Mouse (Mus musculus): ENCODE results near the gene Mia3. TPM values are rescaled to one million over a fixed set of nuclear protein-coding genes. Genes with fewer than 3 reads are reported as not detected.
"Not testable (repeated sequence)": the region's sequence is repeated elsewhere in the genome, so short reads cannot be mapped to it uniquely, and the experiment has no call there.

Gene Mia3
- polyA plus RNA-seq (2015; fragmentation: Nextera tagmentation; extraction: Ambion mirVana): 57.9 and 60.5 TPM in 2 replicates

DNA sequence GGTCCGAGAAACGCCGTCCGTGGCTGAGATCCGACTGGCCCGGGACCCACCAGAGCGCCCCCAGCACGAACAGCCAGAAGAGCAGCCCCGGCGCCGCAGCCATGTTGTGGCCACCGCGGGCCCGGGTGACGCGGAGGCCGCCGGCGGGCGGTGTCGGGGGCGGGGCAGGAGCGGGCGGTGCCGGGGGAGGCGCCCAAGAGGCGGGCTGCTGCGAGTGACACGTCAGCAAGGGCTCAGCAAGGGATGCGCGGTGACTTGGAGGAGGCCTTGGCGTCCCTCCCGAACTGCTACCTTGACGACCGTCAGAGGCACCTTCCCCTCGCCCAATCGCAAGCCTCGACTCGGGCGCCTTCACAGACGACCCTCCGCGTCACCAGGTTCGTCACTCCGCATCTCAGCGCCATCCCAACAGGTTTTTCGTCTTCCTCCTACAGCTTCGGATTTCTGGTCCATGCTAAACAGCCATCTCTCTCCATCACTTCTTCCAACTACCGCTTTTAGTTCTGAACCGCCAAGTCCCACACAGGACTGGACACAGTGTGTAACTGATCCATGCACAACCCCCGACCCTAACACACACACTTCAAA, at the start of gene Mia3:
Mia3 (minus strand) TSS at position 127 of the 588 bp plus-strand sequence.
- Histone ChIP-seq H3K4me3 (peak within 1 kb of the TSS; percentile 97), H3K27ac (replicated peaks) (peak within 1 kb of the TSS; percentile 67), H3K4me1 (peaks cover 19% of the 10 kb centered on the region), H3K27me3 (replicated peaks) (peaks cover 6% of the 10 kb centered on the region), H3K36me3 (peaks cover 11% of the 10 kb centered on the region), H3K4me2 (peak within 1 kb of the TSS; percentile 95), H3K9me3 (no peaks in the 10 kb centered on the region), H3K9ac (peak within 1 kb of the TSS; percentile 97)
- ATAC-seq (ENCODE audit: extremely low read depth, insufficient number of reproducible peaks, low FRiP score, low TSS enrichment): peak; percentile 98
- WGBS: under 1% methylated on average over 51 of the region's 51 CpGs

DNA sequence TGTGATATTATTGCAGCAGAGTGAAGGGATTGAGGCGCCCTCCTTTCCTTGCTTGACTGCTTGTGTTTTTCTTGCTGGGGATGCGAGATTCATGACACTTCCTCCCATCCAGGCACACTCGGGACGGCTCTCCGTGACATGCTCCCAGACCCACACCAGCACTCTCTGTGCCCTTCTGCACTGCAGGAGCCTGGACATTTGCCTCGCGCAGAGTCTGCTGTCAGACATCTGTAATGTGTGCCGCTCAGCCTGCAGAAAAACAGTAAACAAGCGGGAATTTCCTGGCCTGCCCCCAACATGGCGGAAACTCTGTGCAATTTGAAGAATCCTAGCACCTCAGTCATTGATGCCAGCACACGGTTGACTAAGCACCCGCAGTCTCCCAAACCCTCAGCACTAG, 48.5 kb upstream of the Mia3 start, which contains the start of gene Hhipl2:
Hhipl2 (plus strand) TSS at position 343 of the 400 bp plus-strand sequence.
- no peak within 1 kb of the TSS for H3K9ac ChIP-seq
- no peak for ATAC-seq (ENCODE audit: extremely low read depth, insufficient number of reproducible peaks, low FRiP score, low TSS enrichment)
- H3K27ac ChIP-seq (replicated peaks): no peak within 1 kb of the TSS
- H3K9me3 ChIP-seq: peaks cover 8% of the 10 kb centered on the region; the same call in 1 of the 2 replicates
- H3K4me2 ChIP-seq: no peak within 1 kb of the TSS
- no peaks in the 10 kb centered on the region for H3K27me3 ChIP-seq (replicated peaks)
- WGBS: 61% methylated on average over 12 of the region's 12 CpGs
- H3K36me3 ChIP-seq: no peaks in the 10 kb centered on the region
- no peak within 1 kb of the TSS for H3K4me3 ChIP-seq
- H3K4me1 ChIP-seq: no peaks in the 10 kb centered on the region

DNA sequence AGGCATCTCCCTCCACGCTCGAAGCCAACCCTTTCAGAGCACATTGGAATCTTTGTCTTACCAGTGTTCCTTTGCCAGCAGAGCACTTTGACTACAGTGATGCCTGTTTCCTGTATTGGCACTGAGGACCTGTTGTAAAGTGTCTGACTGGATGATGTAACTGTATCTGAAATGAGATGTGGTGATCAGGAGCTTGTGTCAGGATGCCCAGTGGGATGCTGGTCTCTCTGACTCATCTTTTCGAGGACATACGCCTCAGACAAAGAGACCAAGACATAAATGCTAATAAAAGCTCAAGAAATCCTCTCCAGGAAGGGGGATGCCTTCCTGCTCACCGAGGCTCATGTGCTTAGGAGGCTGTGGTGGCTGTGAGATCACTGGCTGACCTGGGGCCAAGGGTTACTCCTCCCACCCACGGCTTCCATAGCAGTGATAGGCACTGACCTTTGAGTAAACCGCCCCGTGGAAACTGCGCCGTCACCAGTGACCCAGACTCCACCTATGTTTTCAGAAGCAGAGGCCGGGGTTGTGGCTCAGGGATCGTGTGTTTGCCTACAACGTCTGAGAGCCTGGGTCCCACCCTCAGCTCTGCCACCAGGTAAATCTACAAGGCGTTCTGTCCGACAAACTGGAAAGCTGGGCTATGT, 44.9 kb upstream of the Mia3 start:
- no peaks in the 10 kb centered on the region for H3K4me1 ChIP-seq
- peaks cover 32% of the 10 kb centered on the region for H3K36me3 ChIP-seq
- no peak overlapping the region for H3K4me2 ChIP-seq
- H3K9me3 ChIP-seq: peaks cover 8% of the 10 kb centered on the region; the same call in 1 of the 2 replicates
- H3K4me3 ChIP-seq: no peak overlapping the region
- ATAC-seq (ENCODE audit: extremely low read depth, insufficient number of reproducible peaks, low FRiP score, low TSS enrichment): no peak
- 83% methylated on average over 15 of the region's 15 CpGs for WGBS
- no peak overlapping the region for H3K9ac ChIP-seq
- H3K27ac ChIP-seq (replicated peaks): no peak overlapping the region
- no peaks in the 10 kb centered on the region for H3K27me3 ChIP-seq (replicated peaks)

DNA sequence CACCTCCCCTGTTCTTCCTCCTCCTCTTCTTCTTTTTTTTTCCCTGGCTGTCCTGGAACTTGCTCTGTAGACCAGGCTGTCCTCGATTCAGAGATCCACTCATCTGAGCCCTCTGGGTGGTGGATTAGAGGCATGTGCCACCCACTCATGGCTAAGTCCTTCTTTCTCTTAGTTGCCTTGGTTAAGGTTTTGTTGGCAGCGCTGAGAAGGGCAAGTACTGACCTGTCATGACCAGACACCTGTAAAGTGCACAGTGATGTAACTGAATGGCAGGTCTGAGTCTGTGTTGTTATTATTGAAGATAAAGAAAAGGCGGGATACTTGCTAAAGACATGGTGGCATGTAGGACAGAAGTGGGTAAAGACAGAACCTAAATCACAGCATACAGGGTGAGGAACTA, 34.0 kb upstream of the Mia3 start:
- Histone ChIP-seq H3K9ac (no peak overlapping the region), H3K4me3 (no peak overlapping the region), H3K4me1 (no peaks in the 10 kb centered on the region), H3K9me3 (no peaks in the 10 kb centered on the region), H3K4me2 (no peak overlapping the region), H3K27ac (replicated peaks) (no peak overlapping the region), H3K36me3 (peaks cover 73% of the 10 kb centered on the region), H3K27me3 (replicated peaks) (no peaks in the 10 kb centered on the region)
- WGBS: 88% methylated on average over 3 of the region's 3 CpGs
- ATAC-seq (ENCODE audit: extremely low read depth, insufficient number of reproducible peaks, low FRiP score, low TSS enrichment): no peak

DNA sequence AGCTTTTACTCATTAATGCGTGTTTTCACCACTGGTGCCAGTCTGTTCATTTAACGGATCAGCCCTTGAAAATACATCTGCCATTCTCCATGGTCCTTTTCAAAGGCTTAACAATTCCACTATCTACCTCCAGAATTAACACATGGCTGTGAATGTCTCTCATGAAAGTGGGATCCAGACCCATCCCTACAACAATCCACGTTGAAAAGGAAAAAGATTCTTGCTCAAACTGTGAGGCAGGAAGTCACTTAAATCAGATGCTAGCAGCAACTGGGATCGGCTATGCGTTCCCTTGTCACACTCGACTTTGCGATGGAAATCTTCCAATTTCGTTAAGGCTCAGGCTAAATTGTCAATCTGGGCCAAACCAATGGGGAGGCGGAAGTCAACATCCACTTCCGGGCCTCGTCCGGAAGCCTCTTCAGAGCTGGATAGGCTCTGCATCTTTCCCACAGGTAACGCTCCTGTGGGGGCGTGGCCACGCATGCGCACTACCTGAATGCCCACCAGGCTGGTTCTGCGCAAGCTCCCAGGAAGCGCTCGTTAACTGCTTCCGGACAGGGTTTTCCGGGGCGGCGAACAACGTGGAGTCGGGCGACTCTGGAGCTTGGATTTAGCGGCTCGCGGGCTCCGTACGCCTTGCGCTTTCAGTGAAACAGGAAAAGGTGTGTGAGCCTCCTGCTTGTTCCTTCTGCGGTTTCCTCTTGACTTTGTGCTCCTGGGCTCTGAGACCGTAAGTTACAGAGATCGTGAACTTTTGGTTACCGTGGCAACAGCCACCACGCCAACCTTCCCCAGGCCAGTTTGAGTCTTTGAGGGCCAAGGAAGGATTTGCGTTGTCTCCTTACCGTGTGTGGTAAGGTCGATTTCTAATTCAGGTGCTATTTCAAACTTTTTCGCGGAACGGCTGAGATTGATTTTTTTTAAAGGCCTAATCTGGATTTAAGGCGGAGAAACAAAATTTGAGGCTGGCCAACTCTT, 19.4 kb upstream of the Mia3 start, which contains the start of gene Taf1a:
Taf1a (plus strand) TSS at position 556 of the 981 bp plus-strand sequence.
- Histone ChIP-seq H3K36me3 (peaks cover 22% of the 10 kb centered on the region), H3K27ac (replicated peaks) (peak within 1 kb of the TSS; percentile 51; the same call in 1 of the 2 replicates), H3K4me2 (peak within 1 kb of the TSS; percentile 90), H3K27me3 (replicated peaks) (peaks cover 25% of the 10 kb centered on the region), H3K9me3 (no peaks in the 10 kb centered on the region), H3K4me3 (peak within 1 kb of the TSS; percentile 66), H3K9ac (peak within 1 kb of the TSS; percentile 80), H3K4me1 (peaks cover 10% of the 10 kb centered on the region)
- ATAC-seq (ENCODE audit: extremely low read depth, insufficient number of reproducible peaks, low FRiP score, low TSS enrichment): peak; percentile 99
- WGBS: 6% methylated on average over 44 of the region's 44 CpGs

- H3K4me2 ChIP-seq; H3K4me3 ChIP-seq; ATAC-seq (ENCODE audit: extremely low read depth, insufficient number of reproducible peaks, low FRiP score, low TSS enrichment); H3K27ac ChIP-seq (replicated peaks); H3K9ac ChIP-seq; H3K9me3 ChIP-seq: not testable (repeated sequence)
- Histone ChIP-seq H3K4me1 (peaks cover 10% of the 10 kb centered on the region), H3K36me3 (peaks cover 19% of the 10 kb centered on the region), H3K27me3 (replicated peaks) (peaks cover 33% of the 10 kb centered on the region)
- WGBS: 88% methylated on average over 3 of the region's 3 CpGs
Measured at GRCm38 (mm10) chr1:183387421-183387820, 18.1 kb upstream of the Mia3 start.

GRCm38 (mm10) chr1:183382621-183383020, 13.3 kb upstream of the Mia3 start:
- H3K27ac ChIP-seq (replicated peaks): no peak overlapping the region
- H3K4me3 ChIP-seq: no peak overlapping the region
- ATAC-seq (ENCODE audit: extremely low read depth, insufficient number of reproducible peaks, low FRiP score, low TSS enrichment): no peak
- H3K4me2 ChIP-seq: no peak overlapping the region
- no peaks in the 10 kb centered on the region for H3K9me3 ChIP-seq
- no peaks in the 10 kb centered on the region for H3K36me3 ChIP-seq
- no peaks in the 10 kb centered on the region for H3K4me1 ChIP-seq
- peaks cover 36% of the 10 kb centered on the region for H3K27me3 ChIP-seq (replicated peaks)
- WGBS: 69% methylated on average over 2 of the region's 2 CpGs
- H3K9ac ChIP-seq: no peak overlapping the region

GRCm38 (mm10) chr1:183381816-183382215, 12.5 kb upstream of the Mia3 start:
- 69% methylated on average over 5 of the region's 5 CpGs for WGBS
- Histone ChIP-seq H3K4me1 (no peaks in the 10 kb centered on the region), H3K4me2 (no peak overlapping the region), H3K27me3 (replicated peaks) (peaks cover 28% of the 10 kb centered on the region), H3K27ac (replicated peaks) (no peak overlapping the region), H3K36me3 (no peaks in the 10 kb centered on the region), H3K9me3 (no peaks in the 10 kb centered on the region), H3K4me3 (no peak overlapping the region), H3K9ac (no peak overlapping the region)
- no peak for ATAC-seq (ENCODE audit: extremely low read depth, insufficient number of reproducible peaks, low FRiP score, low TSS enrichment)

DNA sequence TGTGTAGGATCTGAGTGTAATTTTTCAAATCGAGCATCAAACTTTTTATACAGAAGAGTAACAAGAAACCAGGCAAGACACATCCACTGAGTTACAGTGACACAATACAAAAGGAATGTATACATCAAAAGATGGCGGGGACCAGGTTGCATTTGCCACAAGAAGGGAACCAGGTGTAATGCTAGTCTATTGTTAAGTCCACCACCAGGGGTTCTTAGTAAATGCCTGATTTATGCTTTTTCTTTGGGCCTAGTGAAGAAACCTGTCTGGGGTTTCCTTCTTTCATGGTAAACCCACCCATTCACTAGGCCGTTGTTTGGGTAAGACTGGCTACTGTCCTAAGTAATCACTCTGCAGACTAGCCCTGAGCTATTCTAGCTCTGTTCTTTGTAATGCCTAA, 10.0 kb upstream of the Mia3 start:
- 81% methylated on average over 3 of the region's 3 CpGs for WGBS
- peaks cover 15% of the 10 kb centered on the region; the same call in 1 of the 2 replicates for H3K27me3 ChIP-seq (replicated peaks)
- H3K36me3 ChIP-seq; H3K9ac ChIP-seq; H3K9me3 ChIP-seq; H3K4me2 ChIP-seq; ATAC-seq (ENCODE audit: extremely low read depth, insufficient number of reproducible peaks, low FRiP score, low TSS enrichment); H3K4me1 ChIP-seq; H3K4me3 ChIP-seq: not testable (repeated sequence)
- H3K27ac ChIP-seq (replicated peaks): 0 out of 2 replicates have a peak overlapping the region, but pooled peaks have one; percentile 24

- ATAC-seq (ENCODE audit: extremely low read depth, insufficient number of reproducible peaks, low FRiP score, low TSS enrichment): no peak
Measured at GRCm38 (mm10) chr1:183378321-183378941, 9.1 kb upstream of the Mia3 start.

More at GRCm38 (mm10) chr1:183378321-183378941, 9.1 kb upstream of the Mia3 start:
- no peaks in the 10 kb centered on the region for H3K9me3 ChIP-seq
- peaks cover 11% of the 10 kb centered on the region; the same call in 1 of the 2 replicates for H3K27me3 ChIP-seq (replicated peaks)
- H3K4me1 ChIP-seq: no peaks in the 10 kb centered on the region
- WGBS: 61% methylated on average over 10 of the region's 10 CpGs
- H3K9ac ChIP-seq: no peak overlapping the region
- peak overlapping the region; percentile 33; the same call in 1 of the 2 replicates for H3K27ac ChIP-seq (replicated peaks)
- no peak overlapping the region for H3K4me2 ChIP-seq
- no peaks in the 10 kb centered on the region for H3K36me3 ChIP-seq
- no peak overlapping the region for H3K4me3 ChIP-seq

All from heart, embryonic 13.5 days (tissue).